Mouse (Mus musculus) myocyte (in vitro differentiated cells): ENCODE measurements around the gene Nrsn2.

ENCODE experiments used
- MAX ChIP-seq: IDR thresholded peaks from one replicate; pipeline ENCODE4 v1.6.1; 2011; ENCODE audit warnings: low read depth, mild to moderate bottlenecking, control low read depth
- POLR2A ChIP-seq: IDR thresholded peaks from one replicate; pipeline ENCODE4 v1.6.1; 2011; ENCODE audit warnings: low read depth, mild to moderate bottlenecking, control low read depth, moderate library complexity; ENCODE audit not compliant: insufficient read length
- POLR2AphosphoS2 ChIP-seq: IDR thresholded peaks from one replicate; pipeline ENCODE4 v1.6.1; 2011; ENCODE audit warnings: low read depth, control low read depth; ENCODE audit not compliant: insufficient read length
- REST ChIP-seq: IDR thresholded peaks from one replicate; pipeline ENCODE4 v1.6.1; 2011; ENCODE audit warnings: mild to moderate bottlenecking, control low read depth, moderate library complexity; ENCODE audit not compliant: insufficient read depth, insufficient read length

GRCm38 (mm10) chr2:152361193-152361592 is 15.2 kb downstream of the Nrsn2 start:
- TF ChIP-seq POLR2A (no peak), POLR2AphosphoS2 (no peak), REST (no peak), MAX (no peak)
